Mouse (Mus musculus) midbrain, embryonic 16.5 days (tissue): ENCODE data around the gene Ppbp. TPM values are rescaled to one million over a fixed set of nuclear protein-coding genes. Genes with fewer than 3 reads are reported as not detected.

Source experiments
- ATAC-seq: fragments of 200-750 bp; cut with Nextera tagmentation; 2 replicates; pipeline ENCODE4 v1.8.0; 2017; ENCODE audit warnings: moderate TSS enrichment
- H3K27ac ChIP-seq: fragments of 300-500 bp; sonication (generic); 2 replicates; pipeline ENCODE4 v1.5.1; 2014; ENCODE audit warnings: mild to moderate bottlenecking, low read length, mixed read lengths
- H3K27me3 ChIP-seq: fragments of 300-500 bp; sonication (generic); 2 replicates; pipeline ENCODE4 v1.6.1; 2014; ENCODE audit warnings: low read depth, low read length, mixed read lengths; ENCODE audit not compliant: control insufficient read depth, insufficient read depth
- H3K36me3 ChIP-seq: fragments of 300-500 bp; sonication (generic); 2 replicates; pipeline ENCODE4 v1.6.1; 2014; ENCODE audit warnings: mild to moderate bottlenecking, low read length, moderate library complexity, mixed read lengths; ENCODE audit not compliant: control insufficient read depth, insufficient read depth
- H3K4me1 ChIP-seq: fragments of 300-500 bp; sonication (generic); 2 replicates; pipeline ENCODE4 v1.6.1; 2014; ENCODE audit warnings: mild to moderate bottlenecking, low read length, mixed read lengths; ENCODE audit not compliant: control insufficient read depth, insufficient read depth
- H3K4me2 ChIP-seq: fragments of 300-500 bp; sonication (generic); 2 replicates; pipeline ENCODE4 v1.6.1; 2014; ENCODE audit warnings: mild to moderate bottlenecking, low read length, mixed read lengths
- H3K4me3 ChIP-seq: fragments of 300-500 bp; sonication (generic); 2 replicates; pipeline ENCODE4 v1.5.1; 2014; ENCODE audit warnings: low read depth, mild to moderate bottlenecking, low read length, moderate library complexity, mixed read lengths
- H3K9ac ChIP-seq: fragments of 300-500 bp; sonication (generic); 2 replicates; pipeline ENCODE4 v1.6.1; 2014; ENCODE audit warnings: low read depth, low read length, mixed read lengths
- H3K9me3 ChIP-seq: fragments of 300-500 bp; sonication (generic); replicated peaks from 2 replicates; pipeline ENCODE4 v1.6.1; 2014; ENCODE audit warnings: mild to moderate bottlenecking, low read length, mixed read lengths; ENCODE audit not compliant: control insufficient read depth, poor library complexity, severe bottlenecking
- WGBS: fragments of 180-500 bp; shearing (Covaris S2); extraction: QIAGEN DNeasy Blood & Tissue Kit; methylation state at CpG from one replicate; pipeline ENCODE4 v1.1.7; 2014; 5-methylcytosine and 5-hydroxymethylcytosine counted together
- polyA plus RNA-seq: library from polyadenylated mRNA; unstranded; fragments of >200 nt; fragmentation: Nextera tagmentation; extraction: Ambion mirVana; gene quantifications from 2 replicates; pipeline ENCODE4 v1.2.1, GENCODE M21; 2015

Ppbp gene
- polyA plus RNA-seq, 1 experiment from 2014 or later: 1.0 TPM

GRCm38 (mm10) chr5:90760844-90761243, 7.5 kb upstream of the Ppbp start:
- H3K9me3 ChIP-seq: no peaks in the 10 kb centered on the region
- H3K4me2 ChIP-seq: no peak overlapping the region

GRCm38 (mm10) chr5:90761834-90762233, 6.5 kb upstream of the Ppbp start:
- H3K36me3 ChIP-seq: no peaks in the 10 kb centered on the region
- H3K4me3 ChIP-seq: no peak overlapping the region
- no peak overlapping the region for H3K4me2 ChIP-seq
- 83% methylated on average over 3 of the region's 3 CpGs for WGBS
- peaks cover 11% of the 10 kb centered on the region; the same call in 1 of the 2 replicates for H3K4me1 ChIP-seq
- H3K9ac ChIP-seq: no peak overlapping the region
- no peaks in the 10 kb centered on the region for H3K9me3 ChIP-seq
- no peak overlapping the region for H3K27ac ChIP-seq
- no peak for ATAC-seq
- peaks cover 3% of the 10 kb centered on the region; the same call in 1 of the 2 replicates for H3K27me3 ChIP-seq

More at GRCm38 (mm10) chr5:90760844-90761243, 7.5 kb upstream of the Ppbp start:
- Histone ChIP-seq H3K9ac (no peak overlapping the region), H3K36me3 (no peaks in the 10 kb centered on the region), H3K4me1 (peaks cover 11% of the 10 kb centered on the region; the same call in 1 of the 2 replicates), H3K27ac (no peak overlapping the region), H3K27me3 (peaks cover 3% of the 10 kb centered on the region; the same call in 1 of the 2 replicates), H3K4me3 (no peak overlapping the region)
- WGBS: 95% methylated on average over 2 of the region's 2 CpGs
- no peak for ATAC-seq

GRCm38 (mm10) chr5:90763912-90764665, 4.2 kb upstream of the Ppbp start:
- Histone ChIP-seq H3K9ac (no peak overlapping the region), H3K9me3 (no peaks in the 10 kb centered on the region), H3K4me1 (peaks cover 5% of the 10 kb centered on the region; the same call in 1 of the 2 replicates), H3K27me3 (no peaks in the 10 kb centered on the region; the same call in 1 of the 2 replicates), H3K36me3 (no peaks in the 10 kb centered on the region), H3K4me3 (no peak overlapping the region), H3K27ac (no peak overlapping the region), H3K4me2 (no peak overlapping the region)
- ATAC-seq: no peak
- 83% methylated on average over 12 of the region's 12 CpGs for WGBS

- H3K4me1 ChIP-seq: no peaks in the 10 kb centered on the region
- WGBS: 86% methylated on average over 8 of the region's 8 CpGs
- ATAC-seq: no peak
- no peak overlapping the region for H3K4me2 ChIP-seq
- H3K9ac ChIP-seq: no peak overlapping the region
- H3K36me3 ChIP-seq: no peaks in the 10 kb centered on the region
- no peaks in the 10 kb centered on the region for H3K9me3 ChIP-seq
- H3K27ac ChIP-seq: no peak overlapping the region
- H3K27me3 ChIP-seq: no peaks in the 10 kb centered on the region; the same call in 1 of the 2 replicates
- no peak overlapping the region for H3K4me3 ChIP-seq
Observed at GRCm38 (mm10) chr5:90765821-90766606, 2.3 kb upstream of the Ppbp start.

GRCm38 (mm10) chr5:90771369-90771768, 3.1 kb downstream of the Ppbp start:
- no peak overlapping the region for H3K27ac ChIP-seq
- H3K4me2 ChIP-seq: no peak overlapping the region
- H3K27me3 ChIP-seq: no peaks in the 10 kb centered on the region
- 57% methylated on average over 3 of the region's 3 CpGs for WGBS
- ATAC-seq: no peak
- no peak overlapping the region for H3K4me3 ChIP-seq
- no peaks in the 10 kb centered on the region for H3K4me1 ChIP-seq
- H3K36me3 ChIP-seq: no peaks in the 10 kb centered on the region
- H3K9me3 ChIP-seq: no peaks in the 10 kb centered on the region
- no peak overlapping the region for H3K9ac ChIP-seq

- no peak within 1 kb of the TSS for H3K27ac ChIP-seq
- H3K27me3 ChIP-seq: no peaks in the 10 kb centered on the region
- no peak within 1 kb of the TSS for H3K9ac ChIP-seq
- 92% methylated on average over 16 of the region's 16 CpGs for WGBS
- no peak for ATAC-seq
- H3K4me3 ChIP-seq: no peak within 1 kb of the TSS
- H3K9me3 ChIP-seq: no peaks in the 10 kb centered on the region
- H3K4me2 ChIP-seq: no peak within 1 kb of the TSS
- no peaks in the 10 kb centered on the region for H3K36me3 ChIP-seq
- no peaks in the 10 kb centered on the region for H3K4me1 ChIP-seq
Observed at GRCm38 (mm10) chr5:90771880-90772653, 3.7 kb downstream of the Ppbp start, which contains the start of gene Pf4. Gene Pf4, plus strand, starts transcription at chr5:90772435.

- H3K4me2 ChIP-seq: no peak overlapping the region
Observed at GRCm38 (mm10) chr5:90775562-90775961, 7.2 kb downstream of the Ppbp start.

GRCm38 (mm10) chr5:90777621-90778020, 9.3 kb downstream of the Ppbp start:
- no peak overlapping the region for H3K27ac ChIP-seq
- H3K9ac ChIP-seq: no peak overlapping the region
- H3K4me3 ChIP-seq: no peak overlapping the region
- H3K4me1 ChIP-seq: no peaks in the 10 kb centered on the region
- H3K36me3 ChIP-seq: no peaks in the 10 kb centered on the region
- 83% methylated on average over 10 of the region's 10 CpGs for WGBS
- no peak overlapping the region for H3K4me2 ChIP-seq
- no peaks in the 10 kb centered on the region for H3K9me3 ChIP-seq
- H3K27me3 ChIP-seq: no peaks in the 10 kb centered on the region
- ATAC-seq: no peak

More at GRCm38 (mm10) chr5:90775562-90775961, 7.2 kb downstream of the Ppbp start:
- ATAC-seq: no peak
- no peak overlapping the region for H3K4me3 ChIP-seq
- no peaks in the 10 kb centered on the region for H3K27me3 ChIP-seq
- no peak overlapping the region for H3K9ac ChIP-seq
- no peaks in the 10 kb centered on the region for H3K4me1 ChIP-seq
- H3K9me3 ChIP-seq: no peaks in the 10 kb centered on the region
- no peak overlapping the region for H3K27ac ChIP-seq
- H3K36me3 ChIP-seq: no peaks in the 10 kb centered on the region
- 96% methylated on average over 5 of the region's 5 CpGs for WGBS
